Mouse (Mus musculus): Measurements from ENCODE around the gene Tas2r126. TPM values are rescaled to one million over a fixed set of nuclear protein-coding genes. Genes with fewer than 3 reads are reported as not detected.

Tas2r126 gene
- polyA plus RNA-seq, 1 experiment from 2014 or later, result not detected

DNA sequence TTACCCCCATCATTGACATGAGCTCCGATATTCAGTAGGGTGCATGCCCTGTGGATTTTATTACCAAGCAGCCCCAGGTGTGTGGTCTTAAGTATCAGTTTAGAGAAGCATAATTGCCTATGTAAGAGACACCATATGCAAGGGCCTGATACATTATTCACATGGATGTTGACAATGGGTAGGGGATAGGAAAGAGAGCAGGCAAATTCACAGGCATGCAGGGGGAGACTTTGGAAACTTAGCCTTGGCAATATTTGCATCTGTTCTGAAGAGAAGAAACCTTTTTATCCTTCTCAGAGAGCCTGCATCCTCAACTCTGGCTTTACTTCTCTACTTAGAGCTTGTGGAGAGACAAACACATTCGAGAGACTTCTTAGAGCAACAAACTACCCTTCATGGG, 29.2 kb upstream of the Tas2r126 start, which contains the start of gene Tas2r135:
Tas2r135 (plus strand) TSS at position 301 of the 400 bp plus-strand sequence.
- Histone ChIP-seq H3K4me1 (replicated peaks; ENCODE audit: control insufficient read depth, insufficient read depth, low read length) (no peaks in the 10 kb centered on the region), H3K36me3 (ENCODE audit: control insufficient read depth, insufficient read depth, low read length) (no peaks in the 10 kb centered on the region), H3K9me3 (ENCODE audit: control insufficient read depth, low read length) (no peaks in the 10 kb centered on the region), H3K4me3 (ENCODE audit: low read depth, low read length) (no peak within 1 kb of the TSS), H3K27ac (ENCODE audit: low read depth) (no peak within 1 kb of the TSS), H3K27me3 (replicated peaks; ENCODE audit: control insufficient read depth, insufficient read depth, low read length) (no peaks in the 10 kb centered on the region), H3K4me2 (ENCODE audit: low read length) (no peak within 1 kb of the TSS), H3K9ac (ENCODE audit: low read length) (no peak within 1 kb of the TSS)
- no peak for ATAC-seq (replicated peaks; ENCODE audit: low FRiP score, low TSS enrichment, low read depth)
- WGBS, result 79% methylated on average over 2 of the region's 2 CpGs
- no peak for DNase-seq (ENCODE audit: low spot score)

GRCm38 (mm10) chr6:42419443-42419842, 14.9 kb upstream of the Tas2r126 start:
- no peak for ATAC-seq (replicated peaks; ENCODE audit: low FRiP score, low TSS enrichment, low read depth)
- WGBS, result 88% methylated on average over 2 of the region's 2 CpGs
- no peak overlapping the region for H3K27ac ChIP-seq (ENCODE audit: low read depth)

GRCm38 (mm10) chr6:42421439-42421838, 12.9 kb upstream of the Tas2r126 start:
- no peaks in the 10 kb centered on the region for H3K4me1 ChIP-seq (replicated peaks; ENCODE audit: control insufficient read depth, insufficient read depth, low read length)
- ATAC-seq (replicated peaks; ENCODE audit: low FRiP score, low TSS enrichment, low read depth) (no peak), DNase-seq (ENCODE audit: low spot score) (no peak)
- no peak overlapping the region for H3K9ac ChIP-seq (ENCODE audit: low read length)
- no peaks in the 10 kb centered on the region for H3K9me3 ChIP-seq (ENCODE audit: control insufficient read depth, low read length)
- no peaks in the 10 kb centered on the region for H3K36me3 ChIP-seq (ENCODE audit: control insufficient read depth, insufficient read depth, low read length)
- H3K27ac ChIP-seq (ENCODE audit: low read depth), result no peak overlapping the region
- H3K27me3 ChIP-seq (replicated peaks; ENCODE audit: control insufficient read depth, insufficient read depth, low read length), result no peaks in the 10 kb centered on the region
- no peak overlapping the region for H3K4me2 ChIP-seq (ENCODE audit: low read length)
- 85% methylated on average over 2 of the region's 2 CpGs for WGBS
- no peak overlapping the region for H3K4me3 ChIP-seq (ENCODE audit: low read depth, low read length)

More at GRCm38 (mm10) chr6:42419443-42419842, 14.9 kb upstream of the Tas2r126 start:
- no peak for DNase-seq (ENCODE audit: low spot score)
- Histone ChIP-seq H3K4me2 (ENCODE audit: low read length) (no peak overlapping the region), H3K9ac (ENCODE audit: low read length) (no peak overlapping the region), H3K9me3 (ENCODE audit: control insufficient read depth, low read length) (no peaks in the 10 kb centered on the region), H3K36me3 (ENCODE audit: control insufficient read depth, insufficient read depth, low read length) (no peaks in the 10 kb centered on the region), H3K4me3 (ENCODE audit: low read depth, low read length) (no peak overlapping the region), H3K4me1 (replicated peaks; ENCODE audit: control insufficient read depth, insufficient read depth, low read length) (no peaks in the 10 kb centered on the region), H3K27me3 (replicated peaks; ENCODE audit: control insufficient read depth, insufficient read depth, low read length) (no peaks in the 10 kb centered on the region)

DNA sequence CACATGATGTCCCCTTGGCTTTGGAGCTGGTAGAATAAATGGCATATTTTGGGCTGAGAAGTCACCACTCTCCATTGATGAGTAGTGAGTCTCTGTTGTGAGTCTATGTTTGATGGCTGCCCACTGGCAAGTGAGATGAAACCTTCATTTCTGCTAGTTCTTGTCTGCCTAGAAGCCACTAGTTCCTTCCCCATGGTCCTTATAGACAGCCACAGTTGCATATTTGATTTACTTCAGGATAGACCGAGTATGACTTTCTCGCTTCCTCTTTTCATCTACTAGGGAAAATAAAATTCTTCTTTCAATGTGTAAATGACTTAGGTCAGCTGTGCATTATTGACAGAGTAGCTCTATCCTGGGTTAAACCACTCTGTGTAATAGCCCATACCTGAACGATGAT, 9.9 kb upstream of the Tas2r126 start:
- Histone ChIP-seq H3K36me3 (ENCODE audit: control insufficient read depth, insufficient read depth, low read length) (no peaks in the 10 kb centered on the region), H3K4me3 (ENCODE audit: low read depth, low read length) (no peak overlapping the region), H3K9ac (ENCODE audit: low read length) (no peak overlapping the region), H3K4me2 (ENCODE audit: low read length) (no peak overlapping the region), H3K9me3 (ENCODE audit: control insufficient read depth, low read length) (no peaks in the 10 kb centered on the region), H3K27ac (ENCODE audit: low read depth) (no peak overlapping the region), H3K27me3 (replicated peaks; ENCODE audit: control insufficient read depth, insufficient read depth, low read length) (no peaks in the 10 kb centered on the region), H3K4me1 (replicated peaks; ENCODE audit: control insufficient read depth, insufficient read depth, low read length) (no peaks in the 10 kb centered on the region)
- DNase-seq (ENCODE audit: low spot score), result no peak
- no peak for ATAC-seq (replicated peaks; ENCODE audit: low FRiP score, low TSS enrichment, low read depth)
- 93% methylated on average over 3 of the region's 3 CpGs for WGBS

GRCm38 (mm10) chr6:42426337-42426736, 8.0 kb upstream of the Tas2r126 start:
- Histone ChIP-seq H3K27ac (ENCODE audit: low read depth) (no peak overlapping the region), H3K4me2 (ENCODE audit: low read length) (no peak overlapping the region), H3K4me3 (ENCODE audit: low read depth, low read length) (no peak overlapping the region), H3K27me3 (replicated peaks; ENCODE audit: control insufficient read depth, insufficient read depth, low read length) (no peaks in the 10 kb centered on the region), H3K9me3 (ENCODE audit: control insufficient read depth, low read length) (no peaks in the 10 kb centered on the region), H3K36me3 (ENCODE audit: control insufficient read depth, insufficient read depth, low read length) (no peaks in the 10 kb centered on the region), H3K9ac (ENCODE audit: low read length) (no peak overlapping the region), H3K4me1 (replicated peaks; ENCODE audit: control insufficient read depth, insufficient read depth, low read length) (no peaks in the 10 kb centered on the region)
- ATAC-seq (replicated peaks; ENCODE audit: low FRiP score, low TSS enrichment, low read depth), result no peak
- WGBS, result 89% methylated on average over 4 of the region's 4 CpGs
- no peak for DNase-seq (ENCODE audit: low spot score)

GRCm38 (mm10) chr6:42433554-42433953, 781 bp upstream of the Tas2r126 start:
- DNase-seq (ENCODE audit: low spot score), result no peak
- WGBS, result 69% methylated on average over 2 of the region's 2 CpGs
- no peak for ATAC-seq (replicated peaks; ENCODE audit: low FRiP score, low TSS enrichment, low read depth)
- H3K27me3 ChIP-seq (replicated peaks; ENCODE audit: control insufficient read depth, insufficient read depth, low read length), result no peaks in the 10 kb centered on the region
- no peaks in the 10 kb centered on the region for H3K9me3 ChIP-seq (ENCODE audit: control insufficient read depth, low read length)
- no peaks in the 10 kb centered on the region for H3K36me3 ChIP-seq (ENCODE audit: control insufficient read depth, insufficient read depth, low read length)
- no peak overlapping the region for H3K9ac ChIP-seq (ENCODE audit: low read length)
- H3K4me2 ChIP-seq (ENCODE audit: low read length), result no peak overlapping the region
- no peak overlapping the region for H3K27ac ChIP-seq (ENCODE audit: low read depth)
- H3K4me1 ChIP-seq (replicated peaks; ENCODE audit: control insufficient read depth, insufficient read depth, low read length), result no peaks in the 10 kb centered on the region
- H3K4me3 ChIP-seq (ENCODE audit: low read depth, low read length), result no peak overlapping the region

DNA sequence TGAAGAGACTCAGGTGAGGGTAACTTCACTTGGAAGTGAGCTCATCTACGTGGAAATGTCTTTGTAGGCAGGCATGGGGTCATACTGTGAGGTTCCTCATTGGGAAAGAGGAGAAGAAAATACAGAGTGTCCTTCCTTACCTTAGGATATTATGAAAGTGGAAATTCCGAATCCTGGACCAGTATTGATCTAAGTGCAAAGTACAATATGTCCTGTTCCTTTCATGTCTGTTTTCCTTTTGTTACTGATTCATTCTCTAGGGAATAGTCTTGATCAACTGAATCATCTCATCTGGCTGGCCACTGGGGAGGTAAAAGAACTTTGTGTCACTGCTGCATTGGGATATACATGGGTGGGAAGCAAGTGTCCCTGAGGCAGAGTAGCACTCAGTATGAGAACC, 1.2 kb downstream of the Tas2r126 start:
- no peak overlapping the region for H3K4me3 ChIP-seq (ENCODE audit: low read depth, low read length)
- no peaks in the 10 kb centered on the region for H3K4me1 ChIP-seq (replicated peaks; ENCODE audit: control insufficient read depth, insufficient read depth, low read length)
- H3K9ac ChIP-seq (ENCODE audit: low read length), result no peak overlapping the region
- ATAC-seq (replicated peaks; ENCODE audit: low FRiP score, low TSS enrichment, low read depth) (no peak), DNase-seq (ENCODE audit: low spot score) (no peak)
- H3K36me3 ChIP-seq (ENCODE audit: control insufficient read depth, insufficient read depth, low read length), result no peaks in the 10 kb centered on the region
- H3K4me2 ChIP-seq (ENCODE audit: low read length), result no peak overlapping the region
- no peak overlapping the region for H3K27ac ChIP-seq (ENCODE audit: low read depth)
- 75% methylated on average over 2 of the region's 2 CpGs for WGBS
- H3K9me3 ChIP-seq (ENCODE audit: control insufficient read depth, low read length), result no peaks in the 10 kb centered on the region
- H3K27me3 ChIP-seq (replicated peaks; ENCODE audit: control insufficient read depth, insufficient read depth, low read length), result no peaks in the 10 kb centered on the region

GRCm38 (mm10) chr6:42441395-42441794, 7.1 kb downstream of the Tas2r126 start:
- no peak for DNase-seq (ENCODE audit: low spot score)
- Histone ChIP-seq H3K9ac (ENCODE audit: low read length) (no peak overlapping the region), H3K36me3 (ENCODE audit: control insufficient read depth, insufficient read depth, low read length) (no peaks in the 10 kb centered on the region), H3K9me3 (ENCODE audit: control insufficient read depth, low read length) (no peaks in the 10 kb centered on the region), H3K4me2 (ENCODE audit: low read length) (no peak overlapping the region), H3K4me1 (replicated peaks; ENCODE audit: control insufficient read depth, insufficient read depth, low read length) (no peaks in the 10 kb centered on the region), H3K27me3 (replicated peaks; ENCODE audit: control insufficient read depth, insufficient read depth, low read length) (no peaks in the 10 kb centered on the region), H3K4me3 (ENCODE audit: low read depth, low read length) (no peak overlapping the region), H3K27ac (ENCODE audit: low read depth) (no peak overlapping the region)
- no peak for ATAC-seq (replicated peaks; ENCODE audit: low FRiP score, low TSS enrichment, low read depth)
- WGBS, result 57% methylated on average over 2 of the region's 2 CpGs

DNA sequence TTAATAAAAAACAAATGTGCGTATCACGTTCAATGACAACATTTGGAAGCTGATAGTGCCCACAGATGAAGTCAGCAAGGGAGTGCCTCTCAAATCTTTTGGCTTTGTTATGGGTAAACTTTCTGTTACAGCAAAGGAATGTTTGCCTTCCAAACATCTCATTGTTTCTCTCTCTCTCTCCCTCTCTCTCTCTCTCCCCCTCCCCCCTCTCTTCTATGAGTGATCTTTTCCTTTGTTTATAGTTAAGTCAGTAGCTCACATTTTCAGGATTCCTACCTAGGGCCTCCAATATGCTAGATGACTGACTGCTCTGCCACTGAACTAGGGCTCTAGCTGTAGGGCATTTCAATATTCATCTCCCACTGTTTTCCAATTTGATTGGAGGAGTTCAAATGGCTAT, 10.2 kb downstream of the Tas2r126 start:
- no peak for DNase-seq (ENCODE audit: low spot score)
- H3K36me3 ChIP-seq (ENCODE audit: control insufficient read depth, insufficient read depth, low read length), result no peaks in the 10 kb centered on the region
- WGBS, result 50% methylated on average over 2 of the region's 2 CpGs

More for the DNA sequence above, 10.2 kb downstream of the Tas2r126 start:
- ATAC-seq (replicated peaks; ENCODE audit: low FRiP score, low TSS enrichment, low read depth), result no peak
- no peak overlapping the region for H3K9ac ChIP-seq (ENCODE audit: low read length)
- no peak overlapping the region for H3K4me3 ChIP-seq (ENCODE audit: low read depth, low read length)
- H3K9me3 ChIP-seq (ENCODE audit: control insufficient read depth, low read length), result no peaks in the 10 kb centered on the region
- no peak overlapping the region for H3K27ac ChIP-seq (ENCODE audit: low read depth)
- no peak overlapping the region for H3K4me2 ChIP-seq (ENCODE audit: low read length)
- no peaks in the 10 kb centered on the region for H3K27me3 ChIP-seq (replicated peaks; ENCODE audit: control insufficient read depth, insufficient read depth, low read length)
- H3K4me1 ChIP-seq (replicated peaks; ENCODE audit: control insufficient read depth, insufficient read depth, low read length), result no peaks in the 10 kb centered on the region

Data from intestine, embryonic 14.5 days (tissue).